ENCODE assay signal across 9 mouse cellular contexts in genomic region chr1:179623657-179624056, GRCm38 (mm10). TPM values are rescaled to one million over a fixed set of nuclear protein-coding genes. Genes with fewer than 3 reads are reported as not detected.
DNase-seq lines count a peak whose midpoint lies in the region; ATAC-seq and TF ChIP-seq lines count a peak whose summit lies in the region.
"Had no signal": no experiment of that assay in that cellular context is flagged by ENCODE, and none has a peak within 500 bp of the region (broad histone marks: within the 10 kb centered on the region; RNA-seq: fewer than 3 reads in every experiment).

No protein-coding gene starts in this region.

- H3K4me3 ChIP-seq in kidney, embryonic 14.5 days (ENCODE audit: low read length), result no peak overlapping the region
- no peak overlapping the region for H3K4me3 ChIP-seq in G1E (ENCODE audit: low read depth, low read length)
- H3K4me3 ChIP-seq: lung, embryonic 15.5 days had no signal

- H3K27ac ChIP-seq in kidney, embryonic 14.5 days (ENCODE audit: low read depth, low read length), result no peak overlapping the region
- H3K27ac ChIP-seq: lung, embryonic 15.5 days had no signal

- 65% methylated on average over 4 of the region's 4 CpGs for WGBS in kidney, embryonic 14.5 days

- no peaks in the 10 kb centered on the region for H3K4me1 ChIP-seq in kidney, embryonic 14.5 days (ENCODE audit: control insufficient read depth, insufficient read depth, low read length)
- peaks cover 26% of the 10 kb centered on the region for H3K4me1 ChIP-seq in G1E (ENCODE audit: insufficient read depth, low read depth, low read length)
- H3K4me1 ChIP-seq: lung, embryonic 15.5 days had no signal

- no peak for ATAC-seq in kidney, embryonic 14.5 days (ENCODE audit: low FRiP score, low TSS enrichment)
- ATAC-seq in G1E (ENCODE audit: extremely low read depth, insufficient number of reproducible peaks, low FRiP score, poor library complexity, severe bottlenecking), result no peak
- no peak for ATAC-seq in erythroblast, adult 5-6 weeks (replicated peaks; ENCODE audit: low FRiP score, poor library complexity, severe bottlenecking)

- no peaks in the 10 kb centered on the region for H3K27me3 ChIP-seq in kidney, embryonic 14.5 days (ENCODE audit: control insufficient read depth, insufficient read depth, low read length)
- H3K27me3 ChIP-seq in G1E (ENCODE audit: insufficient read depth, low read length), result no peaks in the 10 kb centered on the region
- H3K27me3 ChIP-seq: lung, embryonic 15.5 days had no signal

- no peak overlapping the region for H3K4me2 ChIP-seq in kidney, embryonic 14.5 days (replicated peaks; ENCODE audit: low read depth, low read length)
- H3K4me2 ChIP-seq: lung, embryonic 15.5 days had no signal

- peak; percentile 73 for TF ChIP-seq CTCF in G1E (IDR thresholded peaks at IDR 0.05; ENCODE audit: low read depth, low read length)

- H3K9ac ChIP-seq in kidney, embryonic 14.5 days (ENCODE audit: low read depth, low read length), result no peak overlapping the region
- H3K9ac ChIP-seq: lung, embryonic 15.5 days had no signal

- peaks cover 11% of the 10 kb centered on the region for H3K36me3 ChIP-seq in kidney, embryonic 14.5 days (ENCODE audit: control insufficient read depth, insufficient read depth, low read length)
- peaks cover 86% of the 10 kb centered on the region for H3K36me3 ChIP-seq in G1E (replicated peaks)

- H3K9me3 ChIP-seq in kidney, embryonic 14.5 days (ENCODE audit: control insufficient read depth, low read length), result no peaks in the 10 kb centered on the region
- H3K9me3 ChIP-seq in G1E (replicated peaks), result no peaks in the 10 kb centered on the region
- H3K9me3 ChIP-seq: lung, embryonic 15.5 days had no signal

- peak; percentile 56 for DNase-seq in kidney, adult 18-20 months
- DNase-seq in B cell, adult 2 months, result peak; percentile 61 to 67
- no peak for DNase-seq in G1E (ENCODE audit: low spot score)
- DNase-seq in cerebellum, postnatal 14 days, result peak; percentile 78 to 87
- peak; percentile 77 for DNase-seq in kidney, postnatal 4 days
- DNase-seq in retina, embryonic 14.5 days (ENCODE audit: low spot score), result peak; percentile 43

RNA-seq across cellular contexts. Expression of gene Sccpdh, which starts 44.4 kb away (rescaled TPM):
- polyA plus RNA-seq in kidney, embryonic 14.5 days (2014; fragmentation: Nextera tagmentation; extraction: Ambion mirVana), result 70.7 and 74.6 TPM in 2 replicates
- total RNA-seq in G1E (2014; fragmentation: Nextera tagmentation), result 72.8 and 72.9 TPM in 2 replicates
- 110 and 127 TPM in 2 replicates for total RNA-seq in G1E (2017)
- 11.9 and 12.3 TPM in 2 replicates for polyA plus RNA-seq in G1E (2012)
- 9.4 TPM in 1 of 2 replicates, not detected in the other for total RNA-seq in erythroblast, adult 5-6 weeks (2015; ENCODE audit: low replicate concordance)
- 1.4 and 7.4 TPM in 2 replicates for total RNA-seq in erythroblast, adult 5-6 weeks (2017; ENCODE audit: low replicate concordance)

Comparison
In these comparisons a context has a peak if more than half of its experiments do, and no peak if none do; other contexts are left out.
1. RNA of gene Sccpdh, which starts 44.4 kb away (total RNA-seq): 72.8 to 127 TPM in G1E; 1.4 to 9.4 TPM in erythroblast, adult 5-6 weeks; every median in the first group is over 4 times any median in the second.